Mouse (Mus musculus): ENCODE measurements around the gene Zfp385b.
A peak's percentile ranks its signal among the peaks of the same experiment; 100 is the strongest.

The Zfp385b gene

DNA sequence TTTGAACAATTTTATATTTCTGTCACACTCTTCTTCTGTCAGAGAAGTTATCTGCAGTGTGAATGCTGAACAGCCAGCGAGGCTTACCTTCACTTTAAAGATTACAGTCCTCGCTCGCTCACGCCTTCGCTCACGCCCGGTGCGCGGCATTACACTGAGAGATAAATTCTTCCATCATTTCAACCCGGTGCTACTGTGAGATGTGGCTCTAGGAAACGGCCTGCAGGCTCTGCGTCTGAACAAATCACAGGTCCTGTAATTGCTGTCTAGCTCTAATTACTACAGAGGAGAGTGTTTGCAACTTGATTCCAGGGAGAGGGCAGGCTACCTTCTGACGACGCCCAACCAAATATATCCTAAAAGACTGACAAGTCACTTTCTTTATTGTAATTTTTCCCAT is 300.1 kb downstream of the Zfp385b start:
- DNase-seq (ENCODE audit: low read depth, low spot score): no peak

GRCm38 (mm10) chr2:77518693-77519092 is 300.7 kb downstream of the Zfp385b start:
- DNase-seq (ENCODE audit: low read depth, low spot score): no peak

GRCm38 (mm10) chr2:77516606-77517005 is 302.8 kb downstream of the Zfp385b start:
- DNase-seq (ENCODE audit: low read depth, low spot score): no peak

GRCm38 (mm10) chr2:77515654-77516053 is 303.8 kb downstream of the Zfp385b start:
- no peak for DNase-seq (ENCODE audit: low read depth, low spot score)

DNA sequence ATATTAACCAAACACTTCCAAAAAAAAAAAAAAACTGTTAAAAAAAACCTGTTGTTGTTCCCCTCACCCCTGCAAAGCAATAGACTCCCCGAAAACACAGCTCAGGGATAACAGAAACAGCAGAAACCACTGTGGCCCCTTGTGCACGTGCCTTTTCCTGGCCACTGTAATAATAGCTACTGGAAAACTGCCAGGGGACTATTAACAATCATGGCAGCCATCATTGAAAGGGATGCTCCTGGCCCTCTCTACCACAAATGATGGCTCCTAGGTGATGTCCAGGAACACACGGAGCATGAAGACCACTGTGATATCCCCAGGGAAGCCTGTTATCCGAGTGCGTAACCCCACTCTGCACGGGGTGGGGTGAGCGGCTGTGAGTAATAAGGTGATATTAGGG is 304.4 kb downstream of the Zfp385b start:
- no peak for DNase-seq (ENCODE audit: low read depth, low spot score)

DNA sequence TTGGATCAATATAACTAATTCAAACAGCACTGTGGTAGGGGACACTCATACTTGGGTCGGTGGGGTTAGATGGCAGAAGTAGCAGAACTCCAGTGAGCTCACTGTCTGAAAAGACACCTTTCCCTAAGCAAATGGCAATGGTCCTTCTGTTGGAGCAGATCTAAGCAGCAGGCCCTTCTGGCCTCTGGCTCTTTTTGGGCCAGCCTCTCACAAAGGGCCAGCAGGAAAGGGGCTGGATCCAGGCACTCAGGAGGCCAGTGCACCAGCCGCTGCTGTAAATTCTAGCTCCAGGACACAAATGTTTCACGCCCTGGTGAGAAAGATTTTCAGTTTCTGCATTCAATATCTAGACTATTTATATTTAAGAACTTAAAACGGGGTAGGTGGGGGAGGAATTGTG is 305.0 kb downstream of the Zfp385b start:
- DNase-seq (ENCODE audit: low read depth, low spot score): no peak

GRCm38 (mm10) chr2:77508731-77509130 is 310.7 kb downstream of the Zfp385b start:
- DNase-seq (ENCODE audit: low read depth, low spot score): no peak

- DNase-seq (ENCODE audit: low read depth, low spot score): no peak
Observed at GRCm38 (mm10) chr2:77506308-77506707, 313.1 kb downstream of the Zfp385b start.

DNA sequence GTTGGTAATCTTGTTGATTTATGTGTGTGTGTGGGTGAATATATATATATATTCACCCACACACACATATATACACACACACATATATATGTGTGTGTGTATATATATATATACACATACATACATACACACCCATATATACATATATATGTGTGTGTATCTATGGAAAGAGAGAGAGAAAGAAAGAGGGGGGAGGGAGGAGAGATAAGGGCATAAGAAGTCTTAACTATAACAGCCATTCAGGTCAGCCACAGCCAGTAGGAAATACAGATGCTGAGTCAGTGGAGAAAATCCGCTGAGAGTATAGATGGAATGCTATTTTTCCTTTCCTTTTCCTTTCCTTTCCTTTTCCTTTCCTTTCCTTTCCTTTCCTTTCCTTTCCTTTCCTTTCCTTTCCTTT is 313.8 kb downstream of the Zfp385b start:
- DNase-seq (ENCODE audit: low read depth, low spot score): no peak

DNA sequence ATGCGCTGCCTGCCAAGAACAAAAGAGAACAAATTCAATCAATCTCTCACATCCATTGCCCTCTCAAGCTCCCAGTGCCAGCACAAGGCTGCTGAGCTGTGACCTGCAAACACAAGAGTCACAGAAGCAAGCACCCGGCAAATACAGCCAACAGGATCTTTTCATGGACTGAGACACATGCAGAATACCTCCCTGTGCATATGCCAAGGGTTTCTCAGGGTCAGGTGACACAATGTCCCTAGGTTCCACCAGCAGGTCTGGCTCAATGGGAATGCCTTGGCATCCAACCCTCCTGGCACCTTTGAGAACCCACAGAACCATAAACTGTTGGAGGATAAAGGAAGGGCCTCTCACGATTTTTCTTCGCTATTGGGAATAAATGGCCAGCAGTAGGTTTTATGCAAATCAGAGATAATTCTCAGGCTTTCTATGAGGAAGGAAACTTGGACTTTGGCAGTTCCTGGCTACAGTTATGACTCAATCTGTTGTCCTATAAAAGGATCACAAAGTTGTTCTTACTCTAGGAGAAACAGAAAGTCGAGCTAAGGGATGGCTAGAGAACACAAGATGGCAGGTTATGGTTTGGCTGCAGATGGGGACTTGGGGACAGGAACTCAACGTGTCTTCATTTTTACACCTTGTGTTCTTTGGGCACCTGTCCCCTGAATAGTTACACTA is 315.6 kb downstream of the Zfp385b start:
- no peak for DNase-seq (ENCODE audit: low read depth, low spot score)

DNA sequence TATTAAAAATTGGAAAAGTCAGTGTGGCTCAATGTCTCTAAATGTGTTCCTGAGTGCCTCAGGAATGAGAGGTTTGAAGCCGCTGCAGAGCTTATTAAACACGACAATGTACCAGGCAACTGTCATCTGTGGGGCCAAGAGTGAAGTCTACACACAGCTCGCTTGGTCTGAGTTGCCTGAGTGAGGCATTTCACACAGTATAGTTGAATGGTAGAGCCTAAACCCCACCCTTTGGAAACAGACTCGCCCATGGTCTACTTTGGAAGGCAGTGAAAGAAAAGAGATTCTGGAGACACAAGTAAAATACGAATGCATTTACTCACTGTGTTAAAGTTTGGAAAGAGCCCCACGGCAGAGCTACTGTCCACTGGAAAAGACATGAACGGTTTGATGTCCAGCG is 316.2 kb downstream of the Zfp385b start:
- no peak for DNase-seq (ENCODE audit: low read depth, low spot score)

GRCm38 (mm10) chr2:77502458-77502857 is 317.0 kb downstream of the Zfp385b start:
- peak; percentile 5 for DNase-seq (ENCODE audit: low read depth, low spot score)

DNA sequence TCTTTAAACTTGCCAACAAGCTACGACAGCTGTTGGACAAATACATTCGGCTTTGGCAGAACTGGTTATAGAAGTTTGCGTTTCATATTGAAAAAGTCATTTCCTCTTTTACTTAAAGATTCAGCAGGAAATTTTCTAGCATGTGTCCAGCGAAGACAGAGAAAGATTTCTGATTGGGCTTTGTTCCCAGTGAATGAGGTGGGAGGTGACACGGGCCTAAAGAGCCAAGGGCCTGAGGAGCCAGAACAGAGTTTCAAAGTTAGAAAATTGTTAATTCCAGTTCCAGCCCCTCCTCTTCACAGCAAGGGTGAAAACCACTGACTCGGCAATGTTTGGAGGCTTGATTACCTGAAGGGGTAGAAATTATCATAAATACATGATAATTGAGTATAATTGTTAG is 319.0 kb downstream of the Zfp385b start:
- no peak for DNase-seq (ENCODE audit: low read depth, low spot score)

DNA sequence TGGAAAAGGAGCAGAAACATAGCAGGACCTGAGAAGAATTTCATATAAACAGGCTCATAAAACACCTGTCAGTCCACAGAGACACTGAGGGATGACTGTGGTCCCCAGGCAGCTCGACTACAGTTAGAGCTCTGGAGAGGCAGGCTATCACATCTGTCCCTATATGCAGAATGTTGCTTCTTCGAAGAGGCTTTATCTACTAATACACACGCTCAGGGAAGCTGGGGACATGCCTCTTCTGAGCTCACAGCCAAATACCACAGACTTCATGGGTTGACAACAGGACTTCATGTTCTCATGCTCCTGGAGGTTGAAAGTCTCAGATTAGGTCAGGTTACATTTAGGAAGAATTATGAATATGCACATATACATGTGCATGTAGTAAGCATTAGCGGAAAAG is 321.1 kb downstream of the Zfp385b start:
- DNase-seq (ENCODE audit: low read depth, low spot score): no peak

DNA sequence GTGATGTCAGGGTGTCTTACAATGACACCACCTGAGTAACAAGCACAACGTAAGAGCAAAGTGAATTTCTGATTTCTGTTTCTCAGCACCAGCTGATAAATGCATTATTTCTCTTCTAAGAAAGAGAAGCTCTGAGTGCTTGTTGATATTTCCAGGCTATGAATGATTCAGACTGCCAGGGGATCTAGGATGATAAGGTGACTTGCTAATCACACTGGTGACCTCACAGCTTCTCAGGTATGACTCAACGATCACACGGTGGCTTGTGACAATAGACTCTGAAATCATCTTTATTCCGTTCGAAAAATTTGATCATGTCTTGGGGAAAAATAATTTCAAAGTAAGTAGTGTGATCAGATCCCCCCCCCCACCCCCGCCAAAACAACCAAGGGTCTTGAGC is 321.5 kb downstream of the Zfp385b start:
- DNase-seq (ENCODE audit: low read depth, low spot score): no peak

- DNase-seq (ENCODE audit: low read depth, low spot score): no peak
Observed at GRCm38 (mm10) chr2:77496071-77496470, 323.4 kb downstream of the Zfp385b start.

- no peak for DNase-seq (ENCODE audit: low read depth, low spot score)
Observed at GRCm38 (mm10) chr2:77495344-77495743, 324.1 kb downstream of the Zfp385b start.

DNA sequence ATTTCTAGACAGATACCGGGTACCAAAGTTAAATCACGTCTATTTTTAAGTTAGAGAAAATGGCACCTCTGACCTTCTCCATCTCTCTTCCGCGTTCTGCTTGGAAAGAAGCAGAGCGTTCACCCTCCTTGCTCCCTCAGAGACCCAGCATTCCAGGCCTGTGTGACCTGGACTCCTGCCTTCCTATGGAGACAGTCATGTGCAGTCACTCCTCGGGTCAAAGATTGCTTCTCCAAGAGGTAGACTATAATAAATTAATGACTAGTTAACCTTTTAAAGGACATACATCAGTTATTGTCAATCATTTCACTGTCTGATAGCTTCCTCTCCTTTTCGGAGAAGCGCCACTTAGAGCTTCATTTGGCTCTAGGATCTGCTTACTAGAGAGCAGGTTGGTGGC is 325.7 kb downstream of the Zfp385b start:
- DNase-seq (ENCODE audit: low read depth, low spot score): no peak

GRCm38 (mm10) chr2:77487151-77487550 is 332.3 kb downstream of the Zfp385b start:
- no peak for DNase-seq (ENCODE audit: low read depth, low spot score)

GRCm38 (mm10) chr2:77481274-77481673 is 338.2 kb downstream of the Zfp385b start:
- no peak for DNase-seq (ENCODE audit: low read depth, low spot score)

- DNase-seq (ENCODE audit: low read depth, low spot score): no peak
Observed at GRCm38 (mm10) chr2:77477536-77477935, 341.9 kb downstream of the Zfp385b start.

DNA sequence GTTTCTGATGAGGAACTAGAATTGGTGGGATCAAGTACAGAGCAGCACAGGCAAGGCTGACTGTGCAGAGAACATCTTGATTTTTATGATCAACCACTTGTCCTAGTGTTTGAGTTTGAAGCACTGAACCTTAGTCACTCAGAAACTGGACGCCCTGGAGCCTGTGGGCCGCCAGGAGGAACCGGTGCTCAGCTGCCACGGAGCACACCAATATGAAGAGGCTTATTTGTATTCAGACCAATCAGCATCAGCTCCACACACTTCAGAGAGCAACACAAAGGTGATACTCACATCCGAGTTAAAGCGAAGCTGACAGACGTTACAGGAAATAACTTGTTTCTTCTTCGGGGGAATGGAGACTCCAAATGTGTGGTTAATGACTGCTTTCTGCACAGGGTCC is 343.0 kb downstream of the Zfp385b start:
- DNase-seq (ENCODE audit: low read depth, low spot score): no peak

DNA sequence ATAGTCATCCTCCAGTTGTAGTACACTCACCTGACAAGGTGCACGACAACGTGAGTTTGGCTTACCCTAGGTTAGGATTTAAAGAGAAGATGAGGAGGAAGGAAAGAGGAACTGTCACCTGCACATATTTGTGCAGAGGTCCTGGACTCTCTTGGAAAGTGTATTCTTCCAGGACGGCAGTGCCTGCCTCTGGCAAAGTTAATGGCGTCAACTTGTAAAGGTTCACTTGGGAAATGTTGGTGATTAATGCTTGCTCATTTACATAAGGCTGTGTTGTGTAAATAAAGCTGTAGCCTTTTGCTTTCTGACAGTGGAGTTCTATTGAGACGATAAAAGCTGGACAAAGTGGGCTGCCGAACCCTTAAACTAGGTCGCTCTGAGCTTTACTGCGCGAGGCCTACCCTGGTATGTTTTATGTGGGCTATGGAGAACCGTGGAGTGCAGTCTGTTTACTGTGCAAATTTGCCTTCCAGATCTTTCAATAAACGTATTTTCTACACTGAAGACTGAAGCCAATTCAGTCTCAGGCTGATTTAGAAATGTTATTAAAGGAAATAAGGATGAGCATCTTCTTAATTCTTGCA is 347.1 kb downstream of the Zfp385b start:
- no peak for DNase-seq (ENCODE audit: low read depth, low spot score)

- no peak for DNase-seq (ENCODE audit: low read depth, low spot score)
Observed at GRCm38 (mm10) chr2:77470716-77471115, 348.7 kb downstream of the Zfp385b start.

Measured in 3T3-L1 (cell line).